Mouse (Mus musculus) right cerebral cortex, adult 18-20 months (tissue): Measurements from ENCODE around the gene Noc2l.

Experiments
- DNase-seq: peaks from one replicate; pipeline ENCODE4 v3.0.0; 2022; ENCODE audit warnings: mixed read lengths

The Noc2l gene

GRCm38 (mm10) chr4:156235808-156236533 is at the start of gene Noc2l:
TSS of gene Noc2l (plus strand) at chr4:156236010.
- peak; percentile 94 for DNase-seq

- no peak for DNase-seq
Measured at GRCm38 (mm10) chr4:156188162-156188810, 47.5 kb upstream of the Noc2l start.

- DNase-seq: no peak
Measured at GRCm38 (mm10) chr4:156188811-156189323, 46.9 kb upstream of the Noc2l start.

- no peak for DNase-seq
Measured at GRCm38 (mm10) chr4:156192421-156193199, 43.2 kb upstream of the Noc2l start.

- no peak for DNase-seq
Measured at GRCm38 (mm10) chr4:156193200-156193590, 42.6 kb upstream of the Noc2l start.

- DNase-seq: no peak
Measured at GRCm38 (mm10) chr4:156193906-156194305, 41.9 kb upstream of the Noc2l start.

- DNase-seq: no peak
Measured at GRCm38 (mm10) chr4:156194346-156194745, 41.5 kb upstream of the Noc2l start.

GRCm38 (mm10) chr4:156195927-156196870 is 39.6 kb upstream of the Noc2l start:
- DNase-seq: peak; percentile 45

GRCm38 (mm10) chr4:156197131-156197828 is 38.5 kb upstream of the Noc2l start, which contains the start of gene Agrn:
TSS of gene Agrn (minus strand) at chr4:156197488.
- DNase-seq: peak; percentile 45

- peak; percentile 67 for DNase-seq
Measured at GRCm38 (mm10) chr4:156197829-156198205, 38.0 kb upstream of the Noc2l start.

GRCm38 (mm10) chr4:156200623-156201475 is 35.0 kb upstream of the Noc2l start, which contains the start of gene Isg15:
TSS of gene Isg15 (minus strand) at chr4:156200818.
- DNase-seq: no peak

- no peak for DNase-seq
Measured at GRCm38 (mm10) chr4:156202462-156202893, 33.3 kb upstream of the Noc2l start.

GRCm38 (mm10) chr4:156203001-156203412 is 32.8 kb upstream of the Noc2l start, which contains the start of gene AW011738:
TSS of gene AW011738 (plus strand) at chr4:156203304.
- peak; percentile 68 for DNase-seq

- no peak for DNase-seq
Measured at GRCm38 (mm10) chr4:156203413-156204131, 32.2 kb upstream of the Noc2l start.

GRCm38 (mm10) chr4:156208872-156209271 is 26.9 kb upstream of the Noc2l start:
- DNase-seq: no peak

- no peak for DNase-seq
Measured at GRCm38 (mm10) chr4:156209963-156210635, 25.7 kb upstream of the Noc2l start.

- no peak for DNase-seq
Measured at GRCm38 (mm10) chr4:156213134-156213533, 22.7 kb upstream of the Noc2l start.

GRCm38 (mm10) chr4:156215649-156216048 is 20.2 kb upstream of the Noc2l start, which contains the start of gene Perm1:
TSS of gene Perm1 (plus strand) at chr4:156215868.
- DNase-seq: no peak

- no peak for DNase-seq
Measured at GRCm38 (mm10) chr4:156216196-156216595, 19.6 kb upstream of the Noc2l start.
